Mouse (Mus musculus) intestine, embryonic 16.5 days (tissue): ENCODE data around the gene Nop56. TPM values are rescaled to one million over a fixed set of nuclear protein-coding genes. Genes with fewer than 3 reads are reported as not detected.

Experiments used
- ATAC-seq: fragments of 200-750 bp; cut with Nextera tagmentation; 2 replicates; pipeline ENCODE4 v1.8.0; 2017; ENCODE audit warnings: moderate TSS enrichment, moderate library complexity
- H3K27ac ChIP-seq: fragments of 300-500 bp; sonication (generic); 2 replicates; pipeline ENCODE4 v1.5.1; 2014; ENCODE audit warnings: mild to moderate bottlenecking, low read length
- H3K27me3 ChIP-seq: fragments of 300-500 bp; sonication (generic); replicated peaks from 2 replicates; pipeline ENCODE4 v1.6.1; 2014; ENCODE audit warnings: low read length, control low read depth, mixed read lengths; ENCODE audit not compliant: control insufficient read depth, insufficient read depth
- H3K36me3 ChIP-seq: fragments of 300-500 bp; sonication (generic); 2 replicates; pipeline ENCODE4 v1.6.1; 2014; ENCODE audit warnings: low read length, control low read depth; ENCODE audit not compliant: control insufficient read depth, insufficient read depth
- H3K4me1 ChIP-seq: fragments of 300-500 bp; sonication (generic); 2 replicates; pipeline ENCODE4 v1.6.1; 2014; ENCODE audit warnings: low read length, control low read depth, mixed read lengths; ENCODE audit not compliant: control insufficient read depth, insufficient read depth
- H3K4me2 ChIP-seq: fragments of 300-500 bp; sonication (generic); 2 replicates; pipeline ENCODE4 v1.6.1; 2014; ENCODE audit warnings: low read depth, low read length, control low read depth
- H3K4me3 ChIP-seq: fragments of 300-500 bp; sonication (generic); 2 replicates; pipeline ENCODE4 v1.5.1; 2014; ENCODE audit warnings: mild to moderate bottlenecking, low read length
- H3K9ac ChIP-seq: fragments of 300-500 bp; sonication (generic); 2 replicates; pipeline ENCODE4 v1.6.1; 2014; ENCODE audit warnings: low read depth, low read length
- H3K9me3 ChIP-seq: fragments of 300-500 bp; sonication (generic); 2 replicates; pipeline ENCODE4 v1.6.1; 2016; ENCODE audit warnings: low read length, control low read depth; ENCODE audit not compliant: control insufficient read depth
- WGBS: fragments of 180-500 bp; shearing (Covaris S2); extraction: QIAGEN DNeasy Blood & Tissue Kit; methylation state at CpG from one replicate; pipeline ENCODE4 v1.1.7; 2014; 5-methylcytosine and 5-hydroxymethylcytosine counted together
- polyA plus RNA-seq: library from polyadenylated mRNA; unstranded; fragments of >200 nt; fragmentation: Nextera tagmentation; extraction: Ambion mirVana; gene quantifications from 2 replicates; pipeline ENCODE4 v1.2.1, GENCODE M21; 2015

Gene Nop56
- polyA plus RNA-seq, 1 experiment from 2014 or later = 237 TPM

- no peak for ATAC-seq
- Histone ChIP-seq H3K4me2 (no peak overlapping the region), H3K36me3 (no peaks in the 10 kb centered on the region), H3K27me3 (peaks cover 12% of the 10 kb centered on the region), H3K27ac (no peak overlapping the region), H3K9ac (no peak overlapping the region), H3K4me1 (peaks cover 21% of the 10 kb centered on the region), H3K9me3 (no peaks in the 10 kb centered on the region), H3K4me3 (no peak overlapping the region)
- WGBS = 13% methylated on average over 4 of the region's 4 CpGs
Observed at GRCm38 (mm10) chr2:130293486-130293885, 19.3 kb downstream of the Nop56 start.

GRCm38 (mm10) chr2:130294218-130294935 is 20.1 kb downstream of the Nop56 start:
- Histone ChIP-seq H3K36me3 (no peaks in the 10 kb centered on the region), H3K4me3 (peak overlapping the region; percentile 73), H3K27ac (no peak overlapping the region), H3K4me1 (peaks cover 21% of the 10 kb centered on the region), H3K9me3 (no peaks in the 10 kb centered on the region), H3K9ac (peak overlapping the region; percentile 77), H3K27me3 (peaks cover 12% of the 10 kb centered on the region), H3K4me2 (peak overlapping the region; percentile 84)
- 10% methylated on average over 20 of the region's 20 CpGs for WGBS
- peak; percentile 12; the same call in 1 of the 2 replicates for ATAC-seq

DNA sequence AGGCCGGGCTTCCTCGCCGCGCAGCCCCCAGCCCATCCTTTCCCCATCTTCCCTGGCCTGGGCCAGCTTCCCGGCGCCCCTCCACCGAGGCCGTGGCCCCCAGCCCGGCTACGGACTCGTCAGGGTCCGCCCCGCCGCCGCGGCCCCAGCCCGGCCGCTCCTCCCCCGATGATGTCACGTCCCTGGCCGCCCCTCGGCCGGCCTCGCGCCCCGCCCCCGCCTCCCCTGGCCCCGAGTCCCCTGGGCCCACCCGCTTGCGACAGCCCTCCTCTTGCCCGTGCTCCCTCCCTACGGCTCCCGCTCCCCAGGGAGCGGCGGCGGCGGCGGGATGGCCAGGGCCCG is 20.7 kb downstream of the Nop56 start, which contains the start of gene Ebf4:
TSS of gene Ebf4 (plus strand) at position 234 of the 342 bp plus-strand sequence.
- peak within 1 kb of the TSS; percentile 73 for H3K4me3 ChIP-seq
- H3K27ac ChIP-seq = peak within 1 kb of the TSS; percentile 57
- peak within 1 kb of the TSS; percentile 77 for H3K9ac ChIP-seq
- no peaks in the 10 kb centered on the region for H3K9me3 ChIP-seq
- peaks cover 12% of the 10 kb centered on the region for H3K27me3 ChIP-seq
- ATAC-seq = peak; percentile 64
- H3K36me3 ChIP-seq = no peaks in the 10 kb centered on the region
- whole genome bisulfite sequencing = under 1% methylated on average over 33 of the region's 39 CpGs
- H3K4me1 ChIP-seq = peaks cover 21% of the 10 kb centered on the region
- H3K4me2 ChIP-seq = peak within 1 kb of the TSS; percentile 84

DNA sequence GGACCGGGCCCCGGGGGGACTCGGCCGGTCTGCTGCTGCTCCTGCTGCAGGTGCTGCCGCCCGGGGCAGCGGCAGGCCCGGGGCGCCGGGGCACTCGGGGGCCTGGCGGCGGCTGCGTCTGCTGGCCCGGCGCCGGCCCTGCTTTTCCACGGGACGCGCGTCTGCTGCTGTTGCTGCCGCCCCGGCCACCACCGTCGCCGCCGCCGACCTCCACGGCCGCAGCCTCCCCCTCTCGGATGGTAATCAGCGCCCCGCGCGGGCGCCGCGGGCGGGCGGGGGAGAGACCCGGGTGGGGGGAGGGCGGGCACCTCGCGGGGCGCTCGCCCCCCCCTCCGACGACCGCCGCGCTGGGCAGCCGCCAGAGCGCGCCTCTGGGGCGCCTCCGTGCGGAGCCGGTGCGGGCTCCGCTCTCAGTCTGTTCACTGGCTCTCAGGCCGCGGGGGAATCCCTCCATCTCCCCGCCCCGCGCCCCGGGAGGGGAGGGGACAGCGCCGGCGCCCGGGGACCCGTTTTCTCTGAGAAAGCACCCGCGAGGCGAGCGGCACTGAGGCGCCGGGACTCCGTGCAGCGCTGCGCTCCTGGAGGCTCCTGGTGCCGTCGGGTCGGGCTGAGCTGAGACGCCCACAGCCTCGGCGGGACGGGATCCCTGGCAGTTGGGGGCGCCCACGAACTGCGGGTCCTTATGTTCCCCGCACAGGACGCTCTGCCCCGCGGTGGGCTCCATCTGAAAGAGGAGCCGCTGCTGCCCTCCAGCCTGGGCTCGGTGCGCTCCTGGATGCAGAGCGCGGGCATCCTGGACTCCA is 21.3 kb downstream of the Nop56 start:
- Histone ChIP-seq H3K9me3 (no peaks in the 10 kb centered on the region), H3K27me3 (peaks cover 12% of the 10 kb centered on the region), H3K4me3 (peak overlapping the region; percentile 73), H3K27ac (peak overlapping the region; percentile 57), H3K4me1 (peaks cover 21% of the 10 kb centered on the region), H3K36me3 (no peaks in the 10 kb centered on the region), H3K9ac (peak overlapping the region; percentile 77), H3K4me2 (peak overlapping the region; percentile 84)
- under 1% methylated on average over 64 of the region's 99 CpGs for WGBS
- peak; percentile 54 for ATAC-seq

GRCm38 (mm10) chr2:130296134-130296745 is 22.0 kb downstream of the Nop56 start:
- no peaks in the 10 kb centered on the region for H3K36me3 ChIP-seq
- no peak overlapping the region for H3K27ac ChIP-seq
- H3K27me3 ChIP-seq = peaks cover 12% of the 10 kb centered on the region
- no peaks in the 10 kb centered on the region for H3K9me3 ChIP-seq
- ATAC-seq = peak; percentile 21; the same call in 1 of the 2 replicates
- H3K4me3 ChIP-seq = peak overlapping the region; percentile 73
- WGBS = 3% methylated on average over 20 of the region's 20 CpGs
- peaks cover 21% of the 10 kb centered on the region for H3K4me1 ChIP-seq
- H3K9ac ChIP-seq = peak overlapping the region; percentile 77
- peak overlapping the region; percentile 84 for H3K4me2 ChIP-seq

- H3K36me3 ChIP-seq = no peaks in the 10 kb centered on the region
- no peaks in the 10 kb centered on the region for H3K9me3 ChIP-seq
- ATAC-seq = no peak
- H3K9ac ChIP-seq = no peak overlapping the region
- no peak overlapping the region for H3K4me3 ChIP-seq
- 78% methylated on average over 9 of the region's 9 CpGs for WGBS
- H3K27me3 ChIP-seq = peaks cover 12% of the 10 kb centered on the region
- H3K4me2 ChIP-seq = no peak overlapping the region
- peaks cover 19% of the 10 kb centered on the region for H3K4me1 ChIP-seq
- H3K27ac ChIP-seq = no peak overlapping the region
Observed at GRCm38 (mm10) chr2:130297580-130297979, 23.4 kb downstream of the Nop56 start.

- ATAC-seq = no peak
- H3K27me3 ChIP-seq = no peaks in the 10 kb centered on the region
- H3K4me1 ChIP-seq = no peaks in the 10 kb centered on the region
- H3K9me3 ChIP-seq = no peaks in the 10 kb centered on the region
- WGBS = 71% methylated on average over 4 of the region's 4 CpGs
- no peak overlapping the region for H3K4me2 ChIP-seq
- no peak overlapping the region for H3K9ac ChIP-seq
- no peak overlapping the region for H3K4me3 ChIP-seq
- H3K27ac ChIP-seq = no peak overlapping the region
- H3K36me3 ChIP-seq = no peaks in the 10 kb centered on the region
Observed at GRCm38 (mm10) chr2:130303014-130303413, 28.8 kb downstream of the Nop56 start.

- no peak overlapping the region for H3K27ac ChIP-seq
- H3K4me3 ChIP-seq = no peak overlapping the region
- no peak for ATAC-seq
- H3K4me2 ChIP-seq = no peak overlapping the region
- no peaks in the 10 kb centered on the region for H3K36me3 ChIP-seq
- peaks cover 3% of the 10 kb centered on the region; the same call in 1 of the 2 replicates for H3K9me3 ChIP-seq
- 81% methylated on average over 1 of the region's 1 CpGs for WGBS
- H3K4me1 ChIP-seq = no peaks in the 10 kb centered on the region
- H3K9ac ChIP-seq = no peak overlapping the region
- H3K27me3 ChIP-seq = no peaks in the 10 kb centered on the region
Observed at GRCm38 (mm10) chr2:130327057-130327456, 52.8 kb downstream of the Nop56 start.
